In genomic region chr1:132834037-132834436, GRCm38 (mm10) we compare ENCODE assay signal across 26 mouse cellular contexts. TPM values are rescaled to one million over a fixed set of nuclear protein-coding genes. Genes with fewer than 3 reads are reported as not detected.
DNase-seq lines count a peak whose midpoint lies in the region; ATAC-seq and TF ChIP-seq lines count a peak whose summit lies in the region.
"Had no signal": no experiment of that assay in that cellular context is flagged by ENCODE, and none has a peak within 500 bp of the region (broad histone marks: within the 10 kb centered on the region; RNA-seq: fewer than 3 reads in every experiment).

No protein-coding gene starts in this region.

- TF ChIP-seq POLR2A in liver, adult 2 months (IDR thresholded peaks at IDR 0.05; ENCODE audit: extremely low read depth, insufficient read depth, low read length), result no peak

- peak; percentile 30 for DNase-seq in liver, adult 2 months (ENCODE audit: extremely low read depth, low read depth, low spot score)
- no peak for DNase-seq in liver, postnatal 0 days
- peak; percentile 84 for DNase-seq in 416B (ENCODE audit: low read depth)
- peak; percentile 55 for DNase-seq in ZHBTc4 (ENCODE audit: low read depth, low spot score)
- no peak for DNase-seq in frontal cortex, adult 2 months (ENCODE audit: extremely low spot score in 1 of 2, low spot score in 1 of 2)
- no peak for DNase-seq in adrenal gland, adult (ENCODE audit: inconsistent age in 2 of 2, low spot score in 1 of 2)
- DNase-seq: adrenal gland, adult 8-10 months; adrenal gland, postnatal 25 days; B cell, adult 2 months; cerebellum, adult 18-20 months; cerebellum, adult 9-10 months; cerebellum, postnatal 14 days; forebrain, postnatal 0 days; gastrocnemius, postnatal 10 days; gastrocnemius, postnatal 36 days; heart, adult 11 months had no signal

- H3K9ac ChIP-seq in liver, adult 2 months (ENCODE audit: low read depth, low read length), result no peak overlapping the region
- no peak overlapping the region for H3K9ac ChIP-seq in liver, postnatal 0 days (replicated peaks)
- H3K9ac ChIP-seq: embryonic facial prominence, embryonic 12.5 days; embryonic facial prominence, embryonic 15.5 days; forebrain, postnatal 0 days; hindbrain, embryonic 12.5 days; hindbrain, embryonic 15.5 days had no signal

- no peaks in the 10 kb centered on the region for H3K4me1 ChIP-seq in liver, adult 2 months (ENCODE audit: control insufficient read depth, insufficient read depth, low read length)
- no peaks in the 10 kb centered on the region for H3K4me1 ChIP-seq in liver, postnatal 0 days (ENCODE audit: insufficient read depth)
- H3K4me1 ChIP-seq: embryonic facial prominence, embryonic 12.5 days; embryonic facial prominence, embryonic 15.5 days; hindbrain, embryonic 12.5 days had no signal

- H3K36me3 ChIP-seq in liver, adult 2 months (ENCODE audit: control insufficient read depth, insufficient read depth, low read length), result no peaks in the 10 kb centered on the region
- no peaks in the 10 kb centered on the region for H3K36me3 ChIP-seq in liver, postnatal 0 days (replicated peaks; ENCODE audit: insufficient read depth, low read length)
- H3K36me3 ChIP-seq: embryonic facial prominence, embryonic 12.5 days; embryonic facial prominence, embryonic 15.5 days; hindbrain, embryonic 12.5 days; hindbrain, embryonic 15.5 days had no signal

- H3K27ac ChIP-seq in liver, adult 2 months (replicated peaks; ENCODE audit: insufficient read depth, low read depth, low read length), result no peak overlapping the region
- H3K27ac ChIP-seq in liver, postnatal 0 days (ENCODE audit: low read depth), result no peak overlapping the region
- H3K27ac ChIP-seq: embryonic facial prominence, embryonic 12.5 days; embryonic facial prominence, embryonic 15.5 days; hindbrain, embryonic 12.5 days; hindbrain, embryonic 15.5 days had no signal

- TF ChIP-seq CTCF in liver, adult 2 months (IDR thresholded peaks at IDR 0.05; ENCODE audit: low read depth, low read length), result no peak
- TF ChIP-seq CTCF in liver, postnatal 0 days (IDR thresholded peaks at IDR 0.05; ENCODE audit: low read depth), result no peak

- TF ChIP-seq EP300 in liver, postnatal 0 days (IDR thresholded peaks at IDR 0.05; ENCODE audit: low read depth), result no peak

- no peaks in the 10 kb centered on the region for H3K9me3 ChIP-seq in liver, postnatal 0 days (ENCODE audit: low read length)
- H3K9me3 ChIP-seq: embryonic facial prominence, embryonic 12.5 days; embryonic facial prominence, embryonic 15.5 days; hindbrain, embryonic 12.5 days; hindbrain, embryonic 15.5 days had no signal

- H3K4me2 ChIP-seq in liver, postnatal 0 days (ENCODE audit: low read depth, low read length), result no peak overlapping the region
- H3K4me2 ChIP-seq: embryonic facial prominence, embryonic 12.5 days; embryonic facial prominence, embryonic 15.5 days; heart, embryonic 11.5 days; hindbrain, embryonic 12.5 days; hindbrain, embryonic 15.5 days had no signal

- H3K4me3 ChIP-seq in liver, adult 2 months (ENCODE audit: insufficient read depth, low read depth, low read length), result no peak overlapping the region
- no peak overlapping the region for H3K4me3 ChIP-seq in liver, postnatal 0 days (ENCODE audit: low read depth, low read length)
- H3K4me3 ChIP-seq: embryonic facial prominence, embryonic 12.5 days; embryonic facial prominence, embryonic 15.5 days; hindbrain, embryonic 12.5 days; hindbrain, embryonic 15.5 days had no signal

- no peaks in the 10 kb centered on the region for H3K79me2 ChIP-seq in liver, adult 2 months (ENCODE audit: control insufficient read depth, insufficient read depth, low read length)

- 36% methylated on average over 8 of the region's 8 CpGs for WGBS in liver, adult 2 months
- 50% methylated on average over 8 of the region's 8 CpGs for WGBS in liver, postnatal 0 days (ENCODE audit: insufficient replicate concordance)

- H3K27me3 ChIP-seq in liver, adult 2 months (ENCODE audit: control insufficient read depth, insufficient read depth, low read length), result no peaks in the 10 kb centered on the region
- H3K27me3 ChIP-seq in liver, postnatal 0 days (ENCODE audit: insufficient read depth, low read length), result no peaks in the 10 kb centered on the region
- H3K27me3 ChIP-seq: embryonic facial prominence, embryonic 12.5 days; hindbrain, embryonic 12.5 days; hindbrain, embryonic 15.5 days had no signal

- ATAC-seq in liver, postnatal 0 days, result no peak
- ATAC-seq in megakaryocyte progenitor cell, adult 5-6 weeks (replicated peaks; ENCODE audit: poor library complexity), result peak; percentile 46
- ATAC-seq: forebrain, embryonic 14.5 days; forebrain, postnatal 0 days had no signal

RNA-seq across cellular contexts. Expression of gene Lrrn2, which starts 46.0 kb away (rescaled TPM):
- 0.07 TPM in 1 of 2 replicates, not detected in the other for total RNA-seq in liver, adult 2 months (2014; rRNA removed)
- polyA plus RNA-seq in liver, adult 2 months (2012; rRNA removed), result not detected in 2 replicates
- 0.05 TPM in 1 of 2 replicates, not detected in the other for polyA plus RNA-seq in liver, postnatal 0 days (2015; fragmentation: Nextera tagmentation; extraction: Ambion mirVana)
- total RNA-seq in megakaryocyte progenitor cell, adult 5-6 weeks (2015), result not detected in 2 replicates
- not detected in 2 replicates for total RNA-seq in megakaryocyte progenitor cell, adult 5-6 weeks (2017)
- polyA plus RNA-seq in frontal cortex, adult 2 months (2012; rRNA removed), result 53.9 and 61.9 TPM in 2 replicates
- total RNA-seq: CH12.LX; hematopoietic stem cell, adult 5-6 weeks; MEL had no signal

Comparison
In these comparisons a context has a peak if more than half of its experiments do, and no peak if none do; other contexts are left out.
1. DNase-seq: peak in liver, adult 2 months (single experiment), 416B (single experiment) and ZHBTc4 (single experiment); none in liver, postnatal 0 days (single experiment), frontal cortex, adult 2 months (0 of 2) and adrenal gland, adult (0 of 2).
2. RNA of gene Lrrn2, which starts 46.0 kb away (polyA plus RNA-seq): 53.9 to 61.9 TPM in frontal cortex, adult 2 months; not detected in liver, adult 2 months and 0.05 TPM in liver, postnatal 0 days; every median in the first group is over 10 times any median in the second.